Mouse (Mus musculus) MEL-GATA-1-ER (cell line): Measurements from ENCODE around the gene Arl13b.
A peak's percentile ranks its signal among the peaks of the same experiment; 100 is the strongest.

Experiments
- DNase-seq: peaks from one replicate; pipeline ENCODE4 v3.0.0-alpha.2; 2012; ENCODE audit warnings: low read depth; ENCODE audit errors: extremely low read depth

The Arl13b gene

DNA sequence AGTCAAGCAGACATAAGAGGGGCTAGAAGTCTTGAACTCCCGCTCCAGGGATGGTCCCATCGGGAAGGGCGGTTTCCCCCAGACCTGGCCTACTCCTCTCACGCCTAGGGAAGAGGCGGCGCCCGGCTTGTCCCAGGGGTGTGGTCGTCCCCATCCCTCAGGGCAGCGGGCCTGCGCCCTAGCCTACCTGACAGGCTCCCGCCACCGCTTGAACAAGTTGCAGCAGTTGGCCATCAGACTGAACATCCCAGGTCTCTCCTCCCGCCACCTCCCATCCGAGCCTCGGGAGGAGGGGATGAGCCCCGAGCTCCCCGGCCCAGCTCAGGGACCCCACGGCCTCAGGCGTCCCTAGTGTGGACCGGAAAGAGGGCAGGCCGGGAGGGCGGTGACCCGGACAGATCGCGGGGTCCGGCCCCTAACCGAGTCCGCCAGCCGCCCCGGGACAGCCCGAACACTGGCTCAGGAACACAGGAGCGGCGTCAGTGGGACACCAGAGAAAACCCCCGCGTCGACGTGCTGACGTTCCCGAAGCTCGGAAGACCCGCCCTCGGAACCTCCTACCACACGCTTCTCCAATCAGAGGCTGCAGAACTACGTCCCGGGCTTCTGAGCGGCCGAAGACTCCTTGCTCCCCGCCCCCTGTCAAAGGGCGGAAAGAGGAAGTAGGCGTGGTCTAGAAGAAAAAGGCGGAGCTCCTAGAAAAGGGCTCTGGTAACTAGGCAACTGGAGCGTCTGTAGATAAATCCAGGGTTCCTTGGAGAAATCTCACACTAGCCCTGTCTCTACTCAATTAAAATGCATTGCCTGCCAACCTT, at the start of gene Arl13b:
TSS of gene Arl13b (minus strand) at position 543 of the 815 bp plus-strand sequence.
- peak; percentile 92 for DNase-seq

- no peak for DNase-seq
These were observed 49.0 kb upstream of the Arl13b start for GRCm38 (mm10) chr16:62895824-62896223.

DNA sequence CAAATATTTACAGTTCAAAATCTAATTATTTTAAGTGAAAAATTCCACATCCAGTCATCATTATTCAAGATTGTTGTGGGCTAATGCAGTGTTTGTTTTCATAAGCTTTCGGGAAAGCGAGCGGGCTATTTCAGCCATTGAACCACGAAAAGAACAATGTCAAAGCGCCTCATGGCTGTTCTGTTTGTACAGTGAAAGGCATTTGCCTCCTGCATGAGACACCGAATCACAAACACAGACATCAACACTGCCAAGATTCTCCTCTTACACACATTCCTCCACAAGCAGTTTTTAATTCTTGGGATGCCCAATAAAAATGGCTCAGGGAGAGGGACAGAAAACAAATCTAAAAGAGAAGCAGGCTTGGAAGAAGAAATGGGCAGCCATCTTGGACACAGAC, 27.2 kb upstream of the Arl13b start:
- no peak for DNase-seq

GRCm38 (mm10) chr16:62873180-62873579, 26.3 kb upstream of the Arl13b start:
- no peak for DNase-seq

DNA sequence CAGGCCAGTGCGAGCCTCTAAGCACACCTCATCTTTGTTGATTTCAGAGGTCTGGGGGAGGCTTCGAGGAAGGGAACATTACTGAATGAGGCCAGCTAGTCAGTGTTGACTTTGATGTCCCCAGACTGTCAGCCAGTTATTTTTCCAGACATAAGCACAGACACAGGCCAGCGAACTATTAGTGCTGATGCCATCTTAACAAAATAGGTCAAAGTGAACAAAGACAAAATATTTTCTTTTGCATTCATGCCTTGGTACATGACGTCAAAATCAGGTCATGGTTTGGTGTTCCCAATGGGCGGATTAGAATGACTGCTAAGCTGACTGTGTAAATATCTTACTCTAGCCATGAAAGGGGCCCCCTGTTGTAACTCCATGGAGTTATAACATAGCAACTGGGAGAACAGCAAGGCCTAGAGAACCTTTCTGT, 25.9 kb upstream of the Arl13b start:
- DNase-seq: no peak

GRCm38 (mm10) chr16:62861455-62861854, 14.6 kb upstream of the Arl13b start:
- DNase-seq: no peak

- DNase-seq: no peak
These were observed 13.3 kb upstream of the Arl13b start for GRCm38 (mm10) chr16:62860140-62860539.

GRCm38 (mm10) chr16:62858018-62858417, 11.2 kb upstream of the Arl13b start:
- no peak for DNase-seq

- no peak for DNase-seq
These were observed 10.7 kb upstream of the Arl13b start for GRCm38 (mm10) chr16:62857498-62857897.

DNA sequence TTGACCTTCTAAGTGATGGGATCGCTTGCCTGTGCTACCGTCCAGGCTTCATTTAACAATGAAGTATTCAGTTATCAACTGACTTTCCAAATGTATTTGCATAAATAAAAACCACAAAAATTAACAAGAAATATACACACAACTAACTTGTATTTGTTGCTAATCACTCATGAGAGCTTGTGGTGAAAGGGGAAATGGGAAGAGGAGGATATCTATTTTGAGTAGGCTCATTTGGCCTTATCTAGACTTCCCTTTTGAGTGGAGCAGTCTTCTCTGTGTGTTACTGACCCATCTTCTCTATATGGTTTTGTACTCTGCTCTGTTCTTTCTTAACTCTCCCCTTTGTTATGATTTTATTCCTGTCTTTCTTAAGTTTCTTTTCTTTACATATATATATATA, 9.4 kb upstream of the Arl13b start:
- DNase-seq: peak; percentile 73

GRCm38 (mm10) chr16:62855385-62855784, 8.5 kb upstream of the Arl13b start:
- no peak for DNase-seq

- DNase-seq: no peak
These were observed 7.6 kb upstream of the Arl13b start, which contains the start of gene Pros1 for GRCm38 (mm10) chr16:62854191-62855068. Gene Pros1 (plus strand): TSS chr16:62854307.

- DNase-seq: no peak
These were observed 6.8 kb upstream of the Arl13b start for GRCm38 (mm10) chr16:62853611-62854126.

GRCm38 (mm10) chr16:62852464-62853252, 5.8 kb upstream of the Arl13b start:
- no peak for DNase-seq

DNA sequence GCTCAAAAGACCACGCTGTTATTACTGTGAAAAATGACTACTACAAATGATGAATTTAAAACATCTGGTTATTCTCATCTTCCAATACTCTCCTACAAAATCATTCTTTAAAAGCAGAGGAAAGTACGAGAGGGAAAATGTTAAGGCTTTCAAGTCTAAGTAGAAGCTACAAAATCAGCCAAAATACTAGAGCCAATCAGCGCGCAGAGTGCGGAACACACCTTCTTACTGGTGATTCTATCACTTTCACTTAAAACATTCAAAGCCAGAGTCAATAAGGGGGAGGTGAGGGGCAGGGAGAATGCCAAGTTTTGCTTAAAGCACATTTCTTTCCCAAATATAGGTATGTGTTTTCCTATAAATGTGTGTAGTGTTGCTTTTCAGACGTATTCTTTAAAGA, 1.5 kb downstream of the Arl13b start:
- no peak for DNase-seq

GRCm38 (mm10) chr16:62834016-62834735, 12.7 kb downstream of the Arl13b start:
- no peak for DNase-seq

DNA sequence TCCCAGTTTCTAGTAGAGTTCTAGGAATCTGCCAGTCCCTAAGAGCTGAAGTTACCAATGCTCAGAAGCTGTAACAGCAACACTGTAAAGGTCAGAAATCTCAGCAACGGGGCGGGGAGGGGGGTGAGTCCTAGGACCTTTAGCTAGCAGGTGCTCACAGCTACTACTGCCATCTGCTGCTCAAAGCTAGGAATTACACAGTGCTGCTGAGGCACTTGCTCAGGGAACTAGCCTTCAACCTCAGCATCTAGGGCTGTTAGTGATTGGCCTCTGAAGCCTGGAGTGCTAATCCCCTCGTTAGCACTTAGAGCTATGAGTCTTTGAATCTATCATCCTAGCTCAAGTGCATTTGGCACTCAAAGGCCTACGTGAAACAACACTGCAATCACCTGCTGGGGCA, 14.4 kb downstream of the Arl13b start:
- no peak for DNase-seq

DNA sequence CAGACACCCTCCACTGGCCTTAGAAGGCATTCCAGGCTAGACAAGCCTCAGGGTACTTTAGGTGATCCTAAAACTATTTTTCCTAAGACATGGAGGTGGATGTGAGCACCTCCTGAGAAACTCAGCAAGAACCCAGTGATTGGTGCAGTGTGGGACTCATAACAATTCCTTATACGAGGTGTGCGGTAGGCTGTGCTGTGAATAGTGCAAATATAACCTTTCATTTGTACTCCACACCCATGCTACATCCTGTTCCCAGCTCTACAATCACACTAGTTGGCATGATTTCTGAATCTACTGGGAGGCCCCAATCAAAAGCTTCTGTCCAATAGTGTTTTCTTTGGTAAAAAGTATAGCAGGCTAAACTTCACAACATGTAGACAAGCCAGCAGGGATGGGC, 14.8 kb downstream of the Arl13b start:
- DNase-seq: no peak

GRCm38 (mm10) chr16:62826156-62827001, 20.5 kb downstream of the Arl13b start:
- DNase-seq: peak; percentile 36

DNA sequence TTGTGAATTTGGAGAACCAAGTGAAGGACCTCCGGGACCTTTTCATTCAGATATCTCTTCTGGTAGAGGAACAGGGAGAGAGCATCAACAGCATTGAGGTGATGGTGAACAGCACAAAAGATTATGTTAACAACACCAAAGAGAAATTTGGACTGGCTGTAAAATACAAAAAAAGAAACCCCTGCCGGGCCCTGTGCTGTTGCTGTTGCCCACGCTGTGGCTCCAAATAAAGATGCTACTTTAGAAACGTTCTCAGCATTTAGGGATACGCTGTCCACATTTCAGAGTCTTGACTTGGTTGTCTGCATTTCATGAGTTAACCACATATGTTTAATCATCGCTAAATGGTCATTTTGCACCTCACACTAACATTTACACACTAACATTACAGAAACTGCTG, 24.4 kb downstream of the Arl13b start:
- no peak for DNase-seq
